Mouse (Mus musculus) left cerebral cortex, postnatal 25 days (tissue): ENCODE measurements around the gene Hmx2. TPM values are rescaled to one million over a fixed set of nuclear protein-coding genes. Genes with fewer than 3 reads are reported as not detected.

ENCODE experiments used
- total RNA-seq, 2 experiments: library from RNA; stranded (reverse); gene quantifications; 2 replicates each; pipeline ENCODE4 v1.2.3; 2021

Gene Hmx2
- total RNA-seq, 2 experiments from 2014 or later, result not detected

Other genes with a start within 250 kb of the Hmx2 start
- gene Cuzd1, start 226.5 kb upstream of the Hmx2 start, total RNA-seq, result under 1 TPM; 0.16 to 0.23 TPM
- not detected for gene Fam24b, start 219.3 kb upstream of the Hmx2 start, total RNA-seq
- gene Fam24a, start 214.9 kb upstream of the Hmx2 start, total RNA-seq, result not detected
- gene 2310057M21Rik, start 186.0 kb upstream of the Hmx2 start, total RNA-seq, result 10 to 100 TPM; 22.6 to 33.1 TPM
- 10 to 100 TPM; 49.1 to 53.5 TPM for gene Pstk, start 177.6 kb upstream of the Hmx2 start, total RNA-seq
- gene Ikzf5, start 138.3 kb upstream of the Hmx2 start, total RNA-seq, result 10 to 100 TPM; 45.0 to 48.4 TPM
- 10 to 100 TPM; 76.1 to 79.3 TPM for gene Acadsb, start 138.2 kb upstream of the Hmx2 start, total RNA-seq
- not detected for gene Hmx3, start 5.9 kb upstream of the Hmx2 start, total RNA-seq
- gene Bub3, start 11.4 kb downstream of the Hmx2 start, total RNA-seq, result 10 to 100 TPM; 61.5 to 62.7 TPM